Mouse (Mus musculus) kidney, adult 8-10 months (tissue): ENCODE data around the gene H2afb3.
A peak's percentile ranks its signal among the peaks of the same experiment; 100 is the strongest.
"Not testable (repeated sequence)": the region's sequence is repeated elsewhere in the genome, so short reads cannot be mapped to it uniquely, and the experiment has no call there.

Experiments
- DNase-seq, 2 experiments: peaks; one replicate each; pipeline ENCODE4 v3.0.0; 2022

H2afb3 gene

DNA sequence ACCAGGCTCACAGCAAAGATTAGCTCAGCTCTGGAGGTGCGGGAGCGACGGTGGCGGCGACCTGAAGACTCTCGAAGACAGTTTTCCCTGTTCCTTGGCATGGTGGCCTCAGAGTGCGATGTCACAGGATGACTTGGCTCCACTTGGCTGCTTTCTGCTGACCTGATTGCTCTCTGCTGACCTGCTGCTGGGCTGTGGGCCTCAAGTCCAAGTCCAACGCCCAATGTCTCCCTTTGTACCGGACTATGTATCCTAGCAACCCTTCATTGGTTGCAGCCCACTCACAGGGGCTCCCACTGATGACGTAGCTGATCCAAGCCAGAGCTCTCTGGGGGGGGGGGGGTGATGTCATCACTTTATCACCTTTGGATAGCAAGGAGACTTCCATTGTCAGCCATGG is at the start of gene H2afb3:
H2afb3 (minus strand) TSS at position 101 of the 400 bp plus-strand sequence.
- not testable (repeated sequence) for DNase-seq

DNA sequence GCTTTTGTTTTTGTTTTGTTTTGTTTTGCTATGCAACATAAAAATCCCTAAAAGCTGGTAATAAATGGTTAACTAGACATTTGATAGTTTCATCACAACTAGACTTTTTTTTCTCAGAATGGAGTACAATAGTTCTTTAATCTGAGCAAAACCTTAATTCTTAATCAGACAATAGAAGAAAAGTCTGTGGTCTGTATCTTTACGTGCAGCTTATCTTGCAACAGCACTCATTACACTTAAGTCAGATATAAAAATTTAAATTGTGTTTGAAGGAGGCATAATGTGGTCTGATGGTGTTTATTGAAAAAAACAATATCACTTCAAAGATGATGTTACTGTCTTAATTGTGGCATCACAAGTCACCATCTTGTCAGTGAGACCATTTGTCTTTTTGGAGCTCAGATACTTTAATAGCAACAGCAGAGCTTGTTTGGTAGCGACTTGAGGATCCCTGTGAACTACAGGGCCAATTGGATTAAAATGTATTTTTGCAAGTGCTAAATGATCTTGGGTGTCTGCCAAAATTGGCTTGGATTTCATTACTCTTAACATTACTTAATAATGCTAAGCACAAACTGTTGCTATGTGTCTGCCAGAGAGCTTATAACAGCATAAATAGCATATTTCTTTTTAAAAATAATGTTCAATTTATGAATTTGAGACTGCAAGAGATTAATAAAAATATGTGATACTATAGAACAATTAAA is 11.3 kb downstream of the H2afb3 start:
- no peak for DNase-seq

DNA sequence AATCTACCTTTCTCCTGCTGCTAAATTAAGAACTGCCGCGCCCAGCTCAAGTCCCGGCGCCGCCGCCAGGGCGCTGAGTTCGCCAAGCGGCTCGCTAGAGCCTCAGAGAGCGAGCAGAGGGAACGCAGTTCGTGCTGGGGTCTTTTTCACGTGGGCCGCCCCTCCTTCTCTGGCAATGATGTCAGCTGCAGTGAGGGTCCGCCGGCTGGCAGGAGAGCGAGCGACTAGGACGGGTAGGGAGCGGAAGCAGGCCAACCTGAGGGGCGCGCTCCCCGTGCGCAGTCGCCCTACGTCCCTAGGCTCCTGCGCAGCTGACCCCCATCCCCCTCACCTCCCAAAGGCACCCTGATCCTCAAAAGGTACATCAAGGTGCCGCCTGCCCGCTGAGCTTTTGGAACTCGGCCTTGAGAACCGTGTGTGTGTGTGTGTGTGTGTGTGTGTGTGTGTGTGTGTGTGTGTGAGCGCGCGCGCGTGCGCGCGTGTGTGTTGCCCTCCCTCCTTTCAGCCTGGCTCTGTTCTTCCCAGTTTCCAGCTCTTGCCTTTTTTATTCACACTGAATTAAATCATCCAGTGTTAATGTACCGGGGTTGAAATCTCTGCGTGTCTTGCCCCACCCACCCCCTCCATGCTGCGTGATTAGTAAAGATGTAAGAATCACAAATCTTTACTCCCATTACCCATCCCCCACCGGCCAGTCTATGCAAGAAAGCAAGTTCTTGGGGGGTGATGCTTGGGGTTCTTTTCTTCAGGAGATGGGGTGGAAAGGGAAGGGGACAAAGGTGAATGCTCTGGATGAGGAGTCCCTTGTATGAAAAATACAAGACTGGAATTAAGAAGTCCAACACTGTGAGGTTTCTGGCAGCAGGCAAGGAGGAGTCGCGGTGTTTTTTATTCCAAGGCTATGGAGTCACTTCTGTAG is 19.8 kb downstream of the H2afb3 start:
- DNase-seq, result no peak

DNA sequence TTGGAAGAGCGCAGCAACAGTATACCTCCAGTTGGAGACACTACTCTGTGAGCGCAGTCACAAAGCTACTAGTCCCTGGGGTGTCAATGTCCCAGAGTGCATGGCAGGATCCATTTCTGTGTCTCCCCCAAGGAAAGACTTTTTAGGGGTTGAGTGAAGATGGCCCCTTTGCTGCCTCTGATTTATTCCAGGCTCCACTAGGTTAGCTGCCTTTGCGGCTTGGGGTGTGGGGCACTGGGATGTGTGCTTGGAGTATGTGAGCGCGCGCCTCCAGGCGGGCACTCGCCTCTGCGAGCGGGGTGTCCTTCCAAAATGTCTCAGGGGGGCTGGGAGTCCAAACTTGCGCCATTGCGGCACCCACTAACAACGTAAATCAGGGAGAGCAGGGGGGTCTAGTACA is 21.2 kb downstream of the H2afb3 start:
- no peak for DNase-seq

DNA sequence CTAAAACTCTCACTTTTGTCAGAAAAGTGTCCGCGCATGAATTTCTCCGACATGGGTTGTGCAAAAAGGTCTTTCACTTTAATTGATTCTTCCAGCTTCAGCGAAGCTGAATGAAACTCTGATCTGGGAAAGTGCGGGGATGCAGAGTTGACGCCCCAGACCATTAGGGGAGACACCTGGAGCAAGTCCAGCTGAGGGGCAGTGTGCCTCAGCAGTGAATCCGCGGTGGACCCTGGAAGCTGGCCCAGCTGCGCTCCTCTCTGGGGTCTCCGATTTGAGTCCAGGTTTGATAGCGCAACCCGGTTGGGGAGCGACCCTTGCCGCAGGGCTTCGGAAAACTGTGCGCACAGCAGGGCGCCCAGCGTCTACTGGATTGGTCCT is 22.0 kb downstream of the H2afb3 start:
- DNase-seq, result no peak

DNA sequence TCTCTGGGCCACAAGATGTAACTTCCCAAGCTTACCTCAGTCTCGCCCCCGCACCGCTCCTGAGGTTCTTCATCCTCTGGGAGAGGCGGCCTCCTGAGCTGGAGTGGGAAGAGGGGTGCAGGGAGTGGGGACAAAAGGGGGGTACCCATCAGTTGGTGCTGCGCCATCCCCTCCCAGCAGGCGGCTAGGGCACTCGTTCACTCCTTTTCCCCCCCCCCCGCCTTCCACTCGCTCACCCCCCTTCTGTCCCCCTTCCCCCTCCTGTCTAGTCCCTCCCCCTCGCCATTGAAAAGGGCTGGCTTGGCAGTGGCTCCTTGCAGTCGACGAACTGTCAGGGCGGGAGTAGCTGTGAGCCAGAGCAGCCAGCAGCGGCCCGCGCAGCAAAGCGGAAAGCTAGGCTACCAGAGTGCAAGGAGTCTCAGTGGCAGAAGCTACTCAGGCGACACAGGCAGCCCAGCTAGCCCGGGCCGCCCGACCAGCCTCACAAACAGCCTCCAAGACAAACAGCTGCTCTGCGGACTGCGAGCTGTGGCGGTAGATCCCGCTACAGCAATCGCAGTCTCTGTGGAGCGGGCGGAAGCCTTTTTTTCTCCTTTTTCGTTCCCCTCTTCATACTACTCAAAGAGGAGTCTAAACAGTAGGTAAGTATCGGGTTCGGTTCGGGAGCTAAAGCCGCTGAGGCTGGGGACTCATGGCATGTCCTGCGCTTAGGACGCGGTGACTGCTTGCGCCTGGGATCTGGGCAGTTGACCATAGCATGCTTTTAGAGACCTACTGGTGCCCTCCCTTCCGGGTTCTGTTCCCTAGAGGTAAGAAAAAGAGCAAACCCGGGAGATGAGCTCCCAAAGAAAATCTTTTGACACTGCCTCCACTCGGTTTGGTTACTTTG is 22.6 kb downstream of the H2afb3 start, which contains the start of gene Pcdh11x:
Pcdh11x (plus strand) TSS at position 249 of the 889 bp plus-strand sequence.
- DNase-seq, result peak; percentile 10 to 19

DNA sequence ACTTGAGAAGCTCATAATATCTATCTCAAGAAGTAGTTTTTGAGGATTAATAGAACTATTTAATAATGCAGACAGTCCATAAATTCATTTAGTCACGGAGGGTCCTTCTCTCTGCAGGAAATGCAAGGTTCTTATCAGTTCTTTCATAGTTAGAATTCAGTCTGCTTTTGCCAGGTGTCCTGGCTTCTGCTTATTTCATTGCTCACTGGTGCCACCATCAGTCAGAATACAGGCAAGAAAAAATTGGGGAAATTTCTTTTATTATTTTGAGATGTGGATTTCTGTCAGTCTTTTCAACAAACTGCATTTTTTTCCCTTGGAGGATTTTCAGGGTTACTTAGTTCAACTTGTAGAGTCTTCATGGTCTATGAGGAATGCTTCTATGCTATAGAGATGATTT is 25.4 kb downstream of the H2afb3 start:
- no peak for DNase-seq

DNA sequence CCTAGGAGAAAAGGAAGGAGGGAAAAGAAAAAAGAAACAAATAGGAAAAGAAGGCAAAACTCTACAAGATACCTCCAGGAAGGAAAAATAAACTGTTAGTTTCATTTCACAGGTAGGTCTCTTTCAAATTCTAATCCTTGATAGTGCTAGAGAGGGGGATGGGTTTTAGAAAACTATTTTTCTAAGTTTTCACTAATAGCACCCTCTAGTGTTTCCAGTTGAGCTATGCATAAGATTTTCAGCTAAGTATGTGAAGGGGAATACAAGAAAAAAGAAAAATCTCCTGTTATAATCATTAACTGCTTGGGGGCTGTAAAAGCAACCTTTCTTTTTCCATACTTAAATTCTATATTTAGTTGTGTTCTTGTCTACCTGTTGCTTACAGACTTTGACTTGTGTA is 27.4 kb downstream of the H2afb3 start:
- DNase-seq, result no peak
